Mouse (Mus musculus): Measurements from ENCODE around the gene Zfp568. TPM values are rescaled to one million over a fixed set of nuclear protein-coding genes. Genes with fewer than 3 reads are reported as not detected.
"Not testable (repeated sequence)": the region's sequence is repeated elsewhere in the genome, so short reads cannot be mapped to it uniquely, and the experiment has no call there.

The Zfp568 gene
- polyA plus RNA-seq, 1 experiment from 2014 or later, result 30.4 TPM

DNA sequence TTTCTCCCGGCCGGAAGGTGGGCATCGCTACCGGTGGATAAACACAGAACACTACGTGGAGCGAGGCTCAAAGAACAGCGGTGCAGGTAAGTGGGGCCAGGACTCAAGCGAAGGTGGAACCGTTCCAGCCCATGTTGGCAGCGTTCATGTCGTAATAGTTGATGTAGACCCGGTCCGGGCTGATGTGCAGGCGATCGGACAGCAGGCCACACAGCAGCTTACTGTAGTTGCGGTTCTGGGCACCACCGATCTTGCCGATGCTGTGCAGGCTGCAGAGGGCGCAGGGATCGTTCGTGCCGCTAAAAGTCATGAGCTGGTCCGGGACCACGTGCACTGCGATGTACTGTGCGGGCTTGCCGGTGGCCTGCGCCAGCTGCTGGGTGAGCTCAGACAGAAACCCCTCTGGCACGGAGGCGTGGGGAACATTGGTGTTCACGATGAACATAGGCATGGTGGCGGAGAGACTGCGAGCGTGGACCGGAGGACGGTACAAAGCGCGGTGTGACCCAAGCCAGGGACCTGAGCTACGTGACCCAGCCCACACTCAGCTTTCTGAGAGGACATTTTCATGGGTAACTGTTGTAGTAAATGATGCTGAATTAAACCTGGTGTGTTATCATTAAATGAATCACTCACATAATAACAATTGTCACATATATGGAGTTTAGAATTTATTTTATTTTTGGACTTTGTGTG lies 18.5 kb upstream of the Zfp568 start:
- not testable (repeated sequence) for H3K36me3 ChIP-seq (replicated peaks); H3K4me3 ChIP-seq; H3K27ac ChIP-seq (replicated peaks); H3K4me1 ChIP-seq; DNase-seq (ENCODE audit: low spot score); H3K27me3 ChIP-seq (replicated peaks; ENCODE audit: low read depth, poor library complexity, severe bottlenecking)
- WGBS, result 49% methylated on average over 39 of the region's 39 CpGs
- H3K9me3 ChIP-seq, result peaks cover 11% of the 10 kb centered on the region; the same call in 1 of the 2 replicates

GRCm38 (mm10) chr7:29970686-29971085 lies 13.1 kb upstream of the Zfp568 start:
- Histone ChIP-seq H3K9me3 (peaks cover 6% of the 10 kb centered on the region; the same call in 1 of the 2 replicates), H3K36me3 (replicated peaks) (no peaks in the 10 kb centered on the region), H3K4me3 (no peak overlapping the region), H3K27me3 (replicated peaks; ENCODE audit: low read depth, poor library complexity, severe bottlenecking) (no peaks in the 10 kb centered on the region), H3K4me1 (no peaks in the 10 kb centered on the region), H3K27ac (replicated peaks) (no peak overlapping the region)
- WGBS, result 84% methylated on average over 9 of the region's 9 CpGs
- DNase-seq (ENCODE audit: low spot score), result no peak

DNA sequence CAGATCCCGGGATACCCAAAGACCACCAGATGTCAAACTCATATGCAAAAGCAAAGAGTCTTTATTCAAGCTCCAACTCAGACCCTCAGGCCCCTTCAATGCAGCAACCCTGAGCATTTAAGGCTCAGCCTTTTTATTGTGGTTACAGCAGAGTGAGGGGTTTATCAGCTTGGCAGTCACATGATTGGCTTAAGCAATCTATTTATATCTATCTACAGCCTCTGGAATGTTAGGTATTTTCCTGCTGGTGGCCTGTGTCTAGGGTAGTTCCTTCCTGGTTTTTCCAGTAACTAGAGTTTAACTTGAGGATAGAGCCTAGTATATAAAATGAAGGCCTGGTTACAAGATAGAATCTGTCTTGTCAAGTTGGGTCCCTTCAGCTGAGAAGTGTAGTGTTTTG lies 3.0 kb upstream of the Zfp568 start:
- H3K27ac ChIP-seq (replicated peaks), result no peak overlapping the region
- H3K27me3 ChIP-seq (replicated peaks; ENCODE audit: low read depth, poor library complexity, severe bottlenecking), result no peaks in the 10 kb centered on the region
- no peak overlapping the region for H3K4me3 ChIP-seq
- 93% methylated on average over 1 of the region's 1 CpGs for WGBS
- 0 out of 2 replicates have a peak, but pooled peaks cover 2% of the 10 kb centered on the region for H3K9me3 ChIP-seq
- DNase-seq (ENCODE audit: low spot score), result no peak
- peaks cover 4% of the 10 kb centered on the region for H3K36me3 ChIP-seq (replicated peaks)
- peaks cover 27% of the 10 kb centered on the region for H3K4me1 ChIP-seq

GRCm38 (mm10) chr7:29981455-29981854 lies 2.3 kb upstream of the Zfp568 start:
- DNase-seq (ENCODE audit: low spot score), result peak; percentile 23
- Histone ChIP-seq H3K9me3 (0 out of 2 replicates have a peak, but pooled peaks cover 2% of the 10 kb centered on the region), H3K4me3 (no peak overlapping the region), H3K27ac (replicated peaks) (no peak overlapping the region), H3K36me3 (replicated peaks) (peaks cover 11% of the 10 kb centered on the region), H3K27me3 (replicated peaks; ENCODE audit: low read depth, poor library complexity, severe bottlenecking) (no peaks in the 10 kb centered on the region), H3K4me1 (peaks cover 27% of the 10 kb centered on the region)
- WGBS, result 49% methylated on average over 5 of the region's 5 CpGs

DNA sequence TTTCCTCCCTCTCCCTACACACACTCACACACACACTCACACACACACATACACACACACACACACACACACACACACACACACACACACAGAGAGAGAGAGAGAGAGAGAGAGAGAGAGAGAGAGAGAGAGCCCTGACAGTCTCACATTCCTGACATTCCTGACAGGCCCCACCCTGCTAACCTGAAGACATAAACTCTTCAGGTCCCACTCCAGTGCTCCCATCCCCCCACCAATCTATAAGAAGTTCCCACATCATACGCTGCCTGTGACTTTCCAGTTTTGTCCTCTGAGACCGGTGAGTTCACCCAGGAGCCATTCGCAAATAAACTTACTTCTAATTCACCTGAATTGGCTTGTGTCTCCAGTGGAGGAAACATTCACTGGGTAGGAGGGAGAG lies 1.9 kb upstream of the Zfp568 start:
- peaks cover 15% of the 10 kb centered on the region for H3K36me3 ChIP-seq (replicated peaks)
- H3K27me3 ChIP-seq (replicated peaks; ENCODE audit: low read depth, poor library complexity, severe bottlenecking), result no peaks in the 10 kb centered on the region
- DNase-seq (ENCODE audit: low spot score), result peak; percentile 15
- 0 out of 2 replicates have a peak, but pooled peaks cover 2% of the 10 kb centered on the region for H3K9me3 ChIP-seq
- H3K27ac ChIP-seq (replicated peaks), result no peak overlapping the region
- H3K4me3 ChIP-seq, result no peak overlapping the region
- 81% methylated on average over 3 of the region's 3 CpGs for WGBS
- peaks cover 27% of the 10 kb centered on the region for H3K4me1 ChIP-seq

- Histone ChIP-seq H3K27ac (replicated peaks) (no peak overlapping the region; the same call in 1 of the 2 replicates), H3K36me3 (replicated peaks) (peaks cover 20% of the 10 kb centered on the region), H3K27me3 (replicated peaks; ENCODE audit: low read depth, poor library complexity, severe bottlenecking) (no peaks in the 10 kb centered on the region), H3K9me3 (0 out of 2 replicates have a peak, but pooled peaks cover 2% of the 10 kb centered on the region), H3K4me3 (peak overlapping the region; percentile 92), H3K4me1 (peaks cover 27% of the 10 kb centered on the region)
- whole genome bisulfite sequencing, result 76% methylated on average over 4 of the region's 4 CpGs
- no peak for DNase-seq (ENCODE audit: low spot score)
Observed at GRCm38 (mm10) chr7:29982341-29982740, 1.4 kb upstream of the Zfp568 start.

GRCm38 (mm10) chr7:29982931-29983330 lies 824 bp upstream of the Zfp568 start:
- no peaks in the 10 kb centered on the region for H3K27me3 ChIP-seq (replicated peaks; ENCODE audit: low read depth, poor library complexity, severe bottlenecking)
- peak overlapping the region; percentile 96 for H3K27ac ChIP-seq (replicated peaks)
- WGBS, result 25% methylated on average over 6 of the region's 6 CpGs
- peak; percentile 28 for DNase-seq (ENCODE audit: low spot score)
- H3K36me3 ChIP-seq (replicated peaks), result peaks cover 26% of the 10 kb centered on the region
- 0 out of 2 replicates have a peak, but pooled peaks cover 2% of the 10 kb centered on the region for H3K9me3 ChIP-seq
- H3K4me1 ChIP-seq, result peaks cover 27% of the 10 kb centered on the region
- H3K4me3 ChIP-seq, result peak overlapping the region; percentile 92

DNA sequence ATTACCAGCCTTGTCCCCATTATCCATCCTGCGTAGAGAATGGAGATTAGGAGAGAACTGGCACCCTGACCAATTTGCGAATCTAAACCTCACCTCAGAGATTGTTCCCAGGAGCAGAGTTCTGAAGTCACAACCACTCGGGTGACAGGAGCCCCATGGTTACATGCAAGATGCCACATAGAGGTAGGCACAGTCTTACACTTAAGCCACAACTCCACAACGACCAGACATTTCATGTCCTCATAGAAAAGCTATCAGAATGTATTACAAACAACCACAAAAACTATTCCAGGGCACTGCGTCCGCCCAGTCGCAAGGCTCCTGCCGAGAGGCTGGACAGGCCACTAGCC lies 440 bp upstream of the Zfp568 start:
- H3K4me3 ChIP-seq, result peak overlapping the region; percentile 92
- 0 out of 2 replicates have a peak, but pooled peaks cover 2% of the 10 kb centered on the region for H3K9me3 ChIP-seq
- no peak for DNase-seq (ENCODE audit: low spot score)
- no peaks in the 10 kb centered on the region for H3K27me3 ChIP-seq (replicated peaks; ENCODE audit: low read depth, poor library complexity, severe bottlenecking)
- H3K36me3 ChIP-seq (replicated peaks), result peaks cover 29% of the 10 kb centered on the region
- peaks cover 27% of the 10 kb centered on the region for H3K4me1 ChIP-seq
- peak overlapping the region; percentile 96 for H3K27ac ChIP-seq (replicated peaks)
- under 1% methylated on average over 8 of the region's 8 CpGs for WGBS

DNA sequence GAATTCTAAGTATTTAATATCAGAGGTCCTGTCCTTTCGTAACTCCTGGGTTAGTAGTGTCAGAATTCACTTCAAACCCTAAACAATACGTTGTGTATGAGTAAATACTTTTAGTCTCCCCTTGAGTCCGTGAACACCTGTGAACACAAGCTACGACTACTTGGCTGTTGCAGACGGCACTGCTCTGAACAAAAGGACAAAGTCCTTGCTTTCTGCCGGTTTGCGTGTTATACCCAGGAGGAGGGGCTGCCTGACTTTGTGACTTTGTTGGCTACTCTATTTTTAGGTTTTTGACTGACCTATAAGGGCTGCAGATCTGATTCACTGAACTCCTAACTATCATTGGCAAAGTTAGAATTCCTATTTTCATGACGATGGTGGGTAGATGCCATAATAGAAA lies 2.3 kb downstream of the Zfp568 start:
- WGBS, result 92% methylated on average over 8 of the region's 8 CpGs
- Histone ChIP-seq H3K27ac (replicated peaks) (no peak overlapping the region), H3K36me3 (replicated peaks) (peaks cover 52% of the 10 kb centered on the region), H3K4me3 (0 out of 2 replicates have a peak overlapping the region, but pooled peaks have one; percentile 2), H3K27me3 (replicated peaks; ENCODE audit: low read depth, poor library complexity, severe bottlenecking) (no peaks in the 10 kb centered on the region), H3K4me1 (peaks cover 27% of the 10 kb centered on the region), H3K9me3 (no peaks in the 10 kb centered on the region)
- DNase-seq (ENCODE audit: low spot score), result no peak

DNA sequence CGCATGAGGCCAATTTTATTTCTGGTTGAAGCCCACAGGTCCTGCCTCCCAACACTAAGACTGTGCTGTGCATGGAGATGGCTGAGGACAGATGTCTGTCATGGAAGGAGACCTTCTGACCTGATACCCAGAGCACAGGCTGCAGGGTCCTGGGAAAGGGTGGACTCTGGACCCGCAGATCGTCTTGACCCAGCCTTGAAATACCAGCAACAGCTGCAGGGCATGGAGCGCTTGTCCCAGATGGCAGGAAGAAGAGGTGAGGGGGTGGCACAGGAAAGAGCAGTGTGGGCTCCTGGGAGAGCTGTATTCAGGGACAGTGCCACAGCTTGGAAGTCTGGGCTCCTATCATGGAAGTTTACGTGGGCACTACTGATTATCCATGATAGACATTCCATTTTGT lies 3.8 kb downstream of the Zfp568 start:
- Histone ChIP-seq H3K9me3 (no peaks in the 10 kb centered on the region), H3K4me1 (peaks cover 18% of the 10 kb centered on the region), H3K27me3 (replicated peaks; ENCODE audit: low read depth, poor library complexity, severe bottlenecking) (no peaks in the 10 kb centered on the region), H3K27ac (replicated peaks) (no peak overlapping the region), H3K36me3 (replicated peaks) (peaks cover 67% of the 10 kb centered on the region), H3K4me3 (no peak overlapping the region)
- DNase-seq (ENCODE audit: low spot score), result no peak
- 90% methylated on average over 5 of the region's 5 CpGs for WGBS

GRCm38 (mm10) chr7:29989031-29989430 lies 5.3 kb downstream of the Zfp568 start:
- Histone ChIP-seq H3K36me3 (replicated peaks) (peaks cover 81% of the 10 kb centered on the region), H3K4me1 (peaks cover 12% of the 10 kb centered on the region), H3K27me3 (replicated peaks; ENCODE audit: low read depth, poor library complexity, severe bottlenecking) (no peaks in the 10 kb centered on the region), H3K9me3 (peaks cover 3% of the 10 kb centered on the region; the same call in 1 of the 2 replicates), H3K4me3 (no peak overlapping the region), H3K27ac (replicated peaks) (no peak overlapping the region)
- no peak for DNase-seq (ENCODE audit: low spot score)
- WGBS, result 87% methylated on average over 11 of the region's 11 CpGs

DNA sequence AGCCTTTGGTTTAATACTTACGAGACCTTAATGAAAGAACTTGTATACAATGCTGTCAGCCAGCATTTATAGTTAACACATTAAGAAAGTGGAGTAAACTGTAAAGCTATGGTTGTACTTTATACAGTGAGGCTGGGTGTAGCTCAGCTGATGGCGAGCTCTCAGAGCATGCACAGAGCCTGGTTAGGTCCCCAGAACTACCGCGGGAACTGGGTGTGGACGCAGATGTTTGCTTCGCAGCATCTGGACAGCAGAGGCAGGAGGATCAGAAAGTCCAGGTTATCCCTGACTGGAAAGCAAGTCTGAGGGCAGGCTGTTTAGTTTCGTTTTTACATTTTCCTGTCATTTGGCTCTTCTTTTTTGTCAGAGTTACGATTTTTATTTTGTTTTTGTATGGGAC lies 8.9 kb downstream of the Zfp568 start:
- Histone ChIP-seq H3K27ac (replicated peaks) (no peak overlapping the region), H3K4me3 (no peak overlapping the region), H3K27me3 (replicated peaks; ENCODE audit: low read depth, poor library complexity, severe bottlenecking) (no peaks in the 10 kb centered on the region), H3K36me3 (replicated peaks) (peaks cover 94% of the 10 kb centered on the region), H3K9me3 (peaks cover 3% of the 10 kb centered on the region; the same call in 1 of the 2 replicates), H3K4me1 (no peaks in the 10 kb centered on the region)
- WGBS, result 96% methylated on average over 8 of the region's 8 CpGs
- DNase-seq (ENCODE audit: low spot score), result no peak

- Histone ChIP-seq H3K4me3 (no peak overlapping the region), H3K4me1 (no peaks in the 10 kb centered on the region), H3K9me3 (peaks cover 3% of the 10 kb centered on the region; the same call in 1 of the 2 replicates), H3K27ac (replicated peaks) (no peak overlapping the region), H3K27me3 (replicated peaks; ENCODE audit: low read depth, poor library complexity, severe bottlenecking) (no peaks in the 10 kb centered on the region), H3K36me3 (replicated peaks) (peaks cover 94% of the 10 kb centered on the region)
- 97% methylated on average over 9 of the region's 9 CpGs for whole genome bisulfite sequencing
- no peak for DNase-seq (ENCODE audit: low spot score)
Observed at GRCm38 (mm10) chr7:29993340-29993739, 9.6 kb downstream of the Zfp568 start.
